23 mouse cellular contexts compared by ENCODE assay signal in the genomic region with DNA sequence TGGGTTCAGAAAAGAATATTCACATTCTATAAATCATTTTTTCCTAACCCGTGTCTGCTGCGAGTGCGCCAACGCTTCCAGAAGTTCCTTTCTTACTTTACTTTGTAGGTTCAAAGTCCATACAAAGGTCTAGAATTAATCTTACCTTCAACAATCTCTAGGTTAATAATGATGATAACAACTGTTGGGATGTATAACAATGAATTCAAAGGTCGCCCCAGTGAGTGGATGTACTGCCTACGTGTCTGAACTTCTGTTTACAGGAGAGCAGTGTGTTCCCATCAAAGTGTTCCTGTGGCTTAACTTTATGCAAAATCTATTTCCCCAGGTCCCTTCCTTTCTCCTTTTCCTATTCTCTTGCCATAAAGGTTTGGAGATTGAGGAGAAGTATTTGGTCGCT. TPM values are rescaled to one million over a fixed set of nuclear protein-coding genes. Genes with fewer than 3 reads are reported as not detected.
"Had no signal": no experiment of that assay in that cellular context is flagged by ENCODE, and none has a peak within 500 bp of the region (broad histone marks: within the 10 kb centered on the region; RNA-seq: fewer than 3 reads in every experiment).

No protein-coding gene starts in this region.

- H3K4me3 ChIP-seq: kidney, embryonic 15.5 days; left cerebral cortex, adult 2 months; liver, embryonic 13.5 days; neural tube, embryonic 12.5 days; neural tube, embryonic 15.5 days had no signal

- H3K9ac ChIP-seq: kidney, embryonic 15.5 days; liver, embryonic 13.5 days; neural tube, embryonic 12.5 days; neural tube, embryonic 15.5 days had no signal

- H3K4me1 ChIP-seq: liver, embryonic 13.5 days; neural tube, embryonic 12.5 days; neural tube, embryonic 15.5 days had no signal

- H3K27ac ChIP-seq: kidney, embryonic 15.5 days; left cerebral cortex, adult 2 months; liver, embryonic 13.5 days; neural tube, embryonic 12.5 days; neural tube, embryonic 15.5 days had no signal

- H3K9me3 ChIP-seq: kidney, embryonic 15.5 days; liver, embryonic 13.5 days; neural tube, embryonic 12.5 days; neural tube, embryonic 15.5 days had no signal

- H3K4me2 ChIP-seq: kidney, embryonic 15.5 days; liver, embryonic 13.5 days; midbrain, embryonic 11.5 days; neural tube, embryonic 12.5 days; neural tube, embryonic 15.5 days had no signal

- DNase-seq: kidney, adult 2 months; kidney, postnatal 10 days; kidney, postnatal 36 days; layer of hippocampus, postnatal 36 days; left cerebral cortex, postnatal 4 days; liver, embryonic 13.5 days; lung, adult 2 months; lung, postnatal 14 days; lung, postnatal 4 days; midbrain, embryonic 14.5 days; right cerebral cortex, adult 18-20 months; right cerebral cortex, postnatal 14 days; right cerebral cortex, postnatal 4 days; spleen, adult 18-20 months; thymus, adult 18-20 months; thymus, postnatal 36 days had no signal

- H3K27me3 ChIP-seq: kidney, embryonic 15.5 days; liver, embryonic 13.5 days; neural tube, embryonic 12.5 days; neural tube, embryonic 15.5 days had no signal

- H3K36me3 ChIP-seq: kidney, embryonic 15.5 days; liver, embryonic 13.5 days; neural tube, embryonic 12.5 days; neural tube, embryonic 15.5 days had no signal

RNA-seq across cellular contexts. Expression of a gene that starts 24.4 kb away (rescaled TPM):
- total RNA-seq: megakaryocyte progenitor cell, adult 5-6 weeks; megakaryocyte-erythroid progenitor cell, adult 5-6 weeks had no signal
